Mouse (Mus musculus): ENCODE data around the gene Gm45213.

Gene Gm45213

DNA sequence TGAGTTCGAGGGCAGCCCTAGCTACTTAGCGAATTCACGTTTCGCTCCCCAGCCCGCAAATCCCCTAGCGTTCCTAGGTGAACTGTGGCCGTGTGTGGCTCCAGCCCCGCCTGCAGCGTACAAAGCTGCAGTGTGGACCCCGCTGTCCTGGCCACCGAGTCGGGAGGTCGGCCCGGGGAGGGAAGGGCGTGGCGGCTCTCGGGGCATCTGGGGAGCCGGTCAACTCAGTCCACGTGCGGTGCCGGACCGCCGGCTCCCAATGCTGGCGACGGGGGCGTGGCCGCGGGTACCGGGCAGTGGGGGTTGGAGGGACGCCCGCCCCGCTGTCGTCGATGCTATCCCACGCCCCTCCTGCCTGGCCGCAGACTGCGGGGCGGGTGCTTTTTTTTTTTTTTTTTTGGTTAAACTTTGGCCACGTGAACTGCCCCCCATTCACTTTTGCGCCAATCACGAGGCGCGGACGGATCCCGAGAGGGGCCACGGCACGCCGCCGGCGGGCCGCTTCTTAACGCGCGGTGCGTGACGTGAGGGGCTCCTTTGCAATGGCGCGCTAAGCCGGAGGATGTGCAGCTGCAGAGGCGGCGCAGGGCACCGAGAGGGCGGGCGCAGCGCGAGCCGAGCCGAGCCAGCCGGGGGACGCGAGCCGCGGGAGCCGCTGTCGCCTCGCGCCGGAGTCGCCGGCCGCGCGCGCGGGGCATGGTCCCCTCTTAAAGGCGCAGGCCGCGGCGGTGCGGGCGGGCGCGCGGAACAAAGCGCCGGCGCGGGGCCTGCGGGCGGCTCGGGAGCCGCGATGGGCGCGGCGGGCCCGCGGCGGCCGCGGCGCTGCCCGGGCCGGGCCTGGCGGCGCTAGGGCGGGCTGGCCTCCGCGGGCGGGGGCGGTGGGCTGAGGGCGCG, 65.8 kb downstream of the Gm45213 start, which contains the start of gene Chsy1:
TSS of gene Chsy1 (plus strand) at position 555 of the 894 bp plus-strand sequence.
- DNase-seq: peak; percentile 93

DNA sequence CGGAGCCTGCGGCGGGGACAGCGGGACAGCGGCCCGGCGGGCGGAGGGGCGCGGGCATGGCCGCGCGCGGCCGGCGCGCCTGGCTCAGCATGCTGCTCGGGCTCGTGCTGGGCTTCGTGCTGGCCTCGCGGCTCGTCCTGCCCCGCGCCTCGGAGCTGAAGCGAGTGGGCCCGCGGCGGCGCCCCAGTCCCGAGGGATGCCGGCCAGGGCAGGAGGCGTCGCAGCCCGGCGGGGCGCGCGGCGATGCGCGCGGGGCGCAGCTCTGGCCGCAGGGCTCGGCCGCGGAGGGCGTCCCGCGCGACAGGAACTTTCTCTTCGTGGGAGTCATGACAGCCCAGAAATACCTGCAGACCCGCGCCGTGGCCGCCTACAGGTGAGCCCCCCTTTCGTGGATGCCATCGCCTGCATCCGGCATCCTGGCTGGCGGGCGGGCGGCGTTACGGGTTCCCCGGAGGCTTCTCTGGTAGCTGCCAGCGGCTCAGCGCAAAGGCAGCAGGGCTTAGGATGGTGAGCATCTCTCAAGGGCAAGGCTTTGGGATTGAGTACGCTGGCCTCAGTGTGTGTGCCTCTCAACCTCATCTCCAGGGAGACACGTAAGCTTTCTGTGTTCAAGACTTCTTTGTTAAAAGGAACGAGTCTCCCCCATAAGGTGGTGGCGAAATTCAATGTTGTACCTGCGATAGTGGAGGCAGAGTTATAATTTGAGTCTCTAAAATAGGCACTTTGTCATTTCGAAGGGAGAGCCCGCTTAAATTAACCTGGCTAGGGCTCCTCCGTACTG, 66.6 kb downstream of the Gm45213 start:
- DNase-seq: peak; percentile 80

DNA sequence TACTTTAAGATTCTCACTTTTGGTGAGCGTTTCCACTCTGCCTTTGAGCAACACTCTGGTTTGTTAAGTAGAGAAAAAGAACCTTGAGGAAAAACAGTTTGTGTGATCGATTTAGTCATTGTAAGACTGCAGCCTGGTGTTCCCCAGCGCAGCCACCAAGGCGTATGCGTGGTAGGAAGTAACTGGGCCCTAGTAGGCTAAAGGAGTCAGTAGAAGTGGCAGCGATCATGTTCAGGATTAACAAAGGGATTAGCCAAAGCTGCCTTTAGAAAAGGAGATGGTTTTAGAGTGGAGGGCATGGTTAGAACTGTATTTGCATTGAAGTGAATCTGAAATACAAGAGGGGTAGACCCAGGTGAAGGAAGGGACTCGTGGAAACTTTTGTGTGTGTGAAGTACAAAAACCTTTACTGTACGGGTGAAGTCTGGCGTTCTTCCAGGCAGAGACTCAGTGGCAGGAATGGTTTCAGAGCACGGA, 67.3 kb downstream of the Gm45213 start:
- peak; percentile 29 for DNase-seq

DNA sequence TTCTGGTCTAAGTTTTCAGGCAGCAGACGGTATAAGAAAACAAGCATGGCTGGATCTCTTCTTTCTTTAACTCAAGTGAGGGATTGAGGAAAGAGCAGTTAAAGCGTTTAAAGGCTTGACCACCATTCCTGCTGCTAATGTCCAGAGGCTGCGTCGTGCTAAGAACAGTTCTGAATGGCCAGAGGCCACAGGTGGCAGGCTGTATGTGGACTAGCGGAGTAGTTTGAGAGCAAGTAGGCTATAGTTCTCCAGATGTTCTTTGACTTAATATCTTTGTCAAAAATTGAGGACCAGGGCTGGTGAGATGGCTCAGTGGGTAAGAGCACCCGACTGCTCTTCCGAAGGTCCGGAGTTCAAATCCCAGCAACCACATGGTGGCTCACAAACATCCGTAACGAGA, 67.8 kb downstream of the Gm45213 start:
- DNase-seq: no peak
